In genomic region chr13:113553603-113554230, GRCm38 (mm10) we compare ENCODE assay signal across 18 mouse cellular contexts.
DNase-seq lines count a peak whose midpoint lies in the region; ATAC-seq and TF ChIP-seq lines count a peak whose summit lies in the region.
"Had no signal": no experiment of that assay in that cellular context is flagged by ENCODE, and none has a peak within 500 bp of the region (broad histone marks: within the 10 kb centered on the region; RNA-seq: fewer than 3 reads in every experiment).

No protein-coding gene starts in this region.

- H3K4me1 ChIP-seq in kidney, postnatal 0 days (replicated peaks; ENCODE audit: insufficient read depth, low read length) = no peaks in the 10 kb centered on the region
- H3K4me1 ChIP-seq in embryonic fibroblast, embryonic 13.5 days (ENCODE audit: control insufficient read depth, insufficient read depth, low read length) = peaks cover 12% of the 10 kb centered on the region
- H3K4me1 ChIP-seq in cerebellum, adult 2 months (ENCODE audit: control insufficient read depth, insufficient read depth, low read length) = no peaks in the 10 kb centered on the region
- H3K4me1 ChIP-seq: liver, embryonic 15.5 days; neural tube, embryonic 12.5 days; stomach, embryonic 15.5 days had no signal

- ATAC-seq in kidney, postnatal 0 days (replicated peaks; ENCODE audit: low FRiP score, low read depth) = no peak
- ATAC-seq in activated CD4-positive, CD25-positive, alpha-beta regulatory T cell, adult 4 months = no peak
- ATAC-seq: forebrain, embryonic 14.5 days; midbrain, embryonic 16.5 days had no signal

- TF ChIP-seq CTCF in kidney, postnatal 0 days (IDR thresholded peaks at IDR 0.05; ENCODE audit: low read depth) = no peak
- TF ChIP-seq CTCF in embryonic fibroblast, embryonic 13.5 days (IDR thresholded peaks at IDR 0.05; ENCODE audit: borderline replicate concordance, insufficient read depth, low read length) = no peak
- TF ChIP-seq CTCF in cerebellum, adult 2 months (IDR thresholded peaks at IDR 0.05; ENCODE audit: borderline replicate concordance, insufficient read depth, low read depth, low read length) = no peak

- no peak overlapping the region for H3K27ac ChIP-seq in kidney, postnatal 0 days
- peak overlapping the region; percentile 87 for H3K27ac ChIP-seq in embryonic fibroblast, embryonic 13.5 days (ENCODE audit: insufficient read depth, low read length)
- H3K27ac ChIP-seq in cerebellum, adult 2 months (ENCODE audit: insufficient read depth, low read length) = no peak overlapping the region
- H3K27ac ChIP-seq: heart, embryonic 10.5 days; limb, embryonic 12.5 days; liver, embryonic 15.5 days; neural tube, embryonic 12.5 days; stomach, embryonic 15.5 days had no signal

- no peaks in the 10 kb centered on the region for H3K27me3 ChIP-seq in kidney, postnatal 0 days (ENCODE audit: insufficient read depth, low read length)
- no peaks in the 10 kb centered on the region for H3K27me3 ChIP-seq in cerebellum, adult 2 months (ENCODE audit: control insufficient read depth, insufficient read depth, low read length)
- H3K27me3 ChIP-seq: limb, embryonic 12.5 days; liver, embryonic 15.5 days; neural tube, embryonic 12.5 days; stomach, embryonic 15.5 days had no signal

- no peak overlapping the region for H3K4me3 ChIP-seq in kidney, postnatal 0 days (replicated peaks; ENCODE audit: low read depth, low read length)
- H3K4me3 ChIP-seq in embryonic fibroblast, embryonic 13.5 days (ENCODE audit: insufficient read depth, low read length) = no peak overlapping the region
- H3K4me3 ChIP-seq in cerebellum, adult 2 months (replicated peaks; ENCODE audit: insufficient read depth, low read depth, low read length) = no peak overlapping the region
- H3K4me3 ChIP-seq: heart, embryonic 10.5 days; limb, embryonic 12.5 days; liver, embryonic 15.5 days; neural tube, embryonic 12.5 days; stomach, embryonic 15.5 days had no signal

- 71% methylated on average over 5 of the region's 5 CpGs for WGBS in kidney, postnatal 0 days
- WGBS in cerebellum, adult 2 months = 73% methylated on average over 5 of the region's 5 CpGs

- DNase-seq in adrenal gland, adult 2 months = peak; percentile 45
- no peak for DNase-seq in adrenal gland, adult 18-20 months (ENCODE audit: low spot score in 2 of 2)
- DNase-seq in kidney, postnatal 0 days (ENCODE audit: low spot score) = peak; percentile 53
- DNase-seq in kidney, postnatal 10 days = no peak
- DNase-seq in Muller cell, postnatal 12 days (ENCODE audit: inconsistent ontology term) = peak; percentile 64
- no peak for DNase-seq in cerebellum, adult 2 months
- DNase-seq: cerebellum, adult 9-10 months; heart, postnatal 4 days; spleen, adult 18-20 months had no signal

- no peak overlapping the region for H3K4me2 ChIP-seq in kidney, postnatal 0 days (ENCODE audit: low read length)
- H3K4me2 ChIP-seq: limb, embryonic 12.5 days; liver, embryonic 15.5 days; neural tube, embryonic 12.5 days; stomach, embryonic 15.5 days had no signal

- no peak overlapping the region for H3K9ac ChIP-seq in kidney, postnatal 0 days (ENCODE audit: low read depth, low read length)
- H3K9ac ChIP-seq: limb, embryonic 12.5 days; liver, embryonic 15.5 days; neural tube, embryonic 12.5 days; stomach, embryonic 15.5 days had no signal

- no peaks in the 10 kb centered on the region for H3K9me3 ChIP-seq in kidney, postnatal 0 days (replicated peaks; ENCODE audit: low read length)
- H3K9me3 ChIP-seq: liver, embryonic 15.5 days; neural tube, embryonic 12.5 days; stomach, embryonic 15.5 days had no signal

- H3K36me3 ChIP-seq in kidney, postnatal 0 days (ENCODE audit: insufficient read depth, low read length) = no peaks in the 10 kb centered on the region
- H3K36me3 ChIP-seq: heart, embryonic 10.5 days; limb, embryonic 12.5 days; liver, embryonic 15.5 days; neural tube, embryonic 12.5 days; stomach, embryonic 15.5 days had no signal

- TF ChIP-seq POLR2A in embryonic fibroblast, embryonic 13.5 days (IDR thresholded peaks at IDR 0.05; ENCODE audit: low read depth, low read length) = no peak
- no peak for TF ChIP-seq POLR2A in cerebellum, adult 2 months (IDR thresholded peaks at IDR 0.05; ENCODE audit: borderline replicate concordance, insufficient read depth, low read length)

Comparison
In these comparisons a context has a peak if more than half of its experiments do, and no peak if none do; other contexts are left out.
1. DNase-seq: peak in adrenal gland, adult 2 months (single experiment), kidney, postnatal 0 days (single experiment) and Muller cell, postnatal 12 days (single experiment); none in adrenal gland, adult 18-20 months (0 of 2), kidney, postnatal 10 days (single experiment) and cerebellum, adult 2 months (0 of 2).